Mouse (Mus musculus): Measurements from ENCODE around the gene Dync1h1.
"Not testable (repeated sequence)": the region's sequence is repeated elsewhere in the genome, so short reads cannot be mapped to it uniquely, and the experiment has no call there.

Dync1h1 gene

DNA sequence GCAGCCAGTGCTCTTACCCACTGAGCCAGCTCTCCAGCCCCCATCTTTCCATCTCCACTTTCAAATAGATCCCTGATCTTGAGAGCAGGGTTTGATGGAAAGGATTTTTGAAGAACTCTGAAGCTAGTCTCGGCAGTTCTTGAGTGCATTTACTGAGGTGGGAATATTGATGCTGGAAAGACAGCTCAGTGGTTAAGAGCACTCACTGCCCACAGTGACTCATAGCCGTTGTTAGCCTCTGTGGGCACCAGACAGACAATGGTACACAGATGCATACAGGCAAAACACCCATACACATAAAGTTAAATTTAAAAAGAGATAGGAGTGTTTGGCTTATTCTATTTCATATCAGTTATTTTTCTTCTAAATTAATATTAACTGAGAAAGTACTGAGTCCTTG is 5.4 kb downstream of the Dync1h1 start:
- DNase-seq (ENCODE audit: low spot score): no peak

GRCm38 (mm10) chr12:110608460-110609152 is 7.4 kb downstream of the Dync1h1 start:
- peak; percentile 17 for DNase-seq (ENCODE audit: low spot score)

- DNase-seq (ENCODE audit: low spot score): no peak
These were observed 7.9 kb downstream of the Dync1h1 start for GRCm38 (mm10) chr12:110609153-110609497.

- DNase-seq (ENCODE audit: low spot score): no peak
These were observed 9.5 kb downstream of the Dync1h1 start for GRCm38 (mm10) chr12:110610713-110611112.

DNA sequence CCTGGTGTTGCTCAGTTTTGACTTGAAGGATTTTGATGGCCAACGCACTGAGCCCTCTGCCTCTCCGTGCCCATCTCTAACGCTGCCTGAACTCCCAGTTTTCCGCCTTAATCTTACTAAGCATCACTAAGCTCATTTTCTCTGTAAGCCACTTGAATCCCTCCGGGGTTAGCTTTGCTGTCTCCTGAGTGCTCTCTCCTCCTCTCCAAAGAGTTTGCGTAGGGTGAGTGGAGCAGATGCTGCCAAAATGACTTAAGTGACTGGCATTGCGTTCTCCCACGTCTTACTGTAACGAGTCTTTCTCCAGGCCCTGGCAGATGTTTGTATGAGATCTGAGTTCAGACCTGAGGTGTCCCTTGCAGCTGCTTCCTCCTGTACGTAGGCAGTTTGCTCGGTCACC is 28.8 kb downstream of the Dync1h1 start:
- no peak for DNase-seq (ENCODE audit: low spot score)

DNA sequence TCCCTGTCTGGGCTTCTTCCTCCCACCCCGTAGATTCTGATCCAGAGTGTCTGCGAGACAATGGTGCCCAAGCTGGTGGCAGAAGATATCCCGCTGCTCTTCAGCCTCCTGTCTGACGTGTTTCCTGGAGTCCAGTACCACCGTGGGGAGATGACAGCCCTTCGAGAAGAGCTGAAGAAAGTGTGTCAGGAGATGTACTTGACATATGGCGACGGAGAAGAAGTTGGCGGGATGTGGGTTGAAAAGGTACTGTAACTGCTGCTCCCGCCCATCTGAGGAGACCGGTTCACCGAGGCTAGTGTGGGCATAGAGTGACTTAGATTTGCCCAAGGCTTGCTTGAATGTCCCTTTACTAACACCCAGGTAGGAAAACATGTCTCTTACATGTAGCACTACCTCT is 35.0 kb downstream of the Dync1h1 start:
- no peak for DNase-seq (ENCODE audit: low spot score)

DNA sequence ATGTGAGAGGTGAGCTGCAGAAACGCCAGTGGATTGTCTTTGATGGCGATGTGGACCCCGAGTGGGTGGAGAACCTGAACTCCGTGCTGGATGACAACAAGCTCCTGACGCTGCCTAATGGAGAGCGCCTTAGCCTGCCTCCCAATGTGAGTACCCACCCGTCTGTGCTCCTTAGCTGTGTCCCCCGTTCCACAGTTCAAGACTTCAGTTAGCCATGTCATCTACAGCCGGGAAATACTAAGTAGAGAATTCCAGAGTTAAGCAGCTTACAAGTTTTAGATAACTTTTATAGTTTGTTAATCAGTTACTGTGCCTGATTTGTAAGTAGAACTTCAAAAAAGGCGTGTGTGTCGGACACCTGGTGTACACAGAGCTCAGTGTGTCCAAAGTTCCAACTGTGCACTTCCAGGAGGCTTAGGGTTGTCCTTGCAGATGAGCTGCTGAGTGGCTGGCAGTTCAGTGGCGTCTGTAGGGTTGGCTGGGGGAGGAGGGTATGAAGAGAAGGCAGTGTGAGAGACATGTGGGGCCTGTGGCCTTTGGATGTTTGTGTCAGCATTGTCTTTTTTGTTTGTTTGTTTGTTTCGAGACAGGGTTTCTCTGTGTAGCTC is 36.4 kb downstream of the Dync1h1 start:
- DNase-seq (ENCODE audit: low spot score): no peak

DNA sequence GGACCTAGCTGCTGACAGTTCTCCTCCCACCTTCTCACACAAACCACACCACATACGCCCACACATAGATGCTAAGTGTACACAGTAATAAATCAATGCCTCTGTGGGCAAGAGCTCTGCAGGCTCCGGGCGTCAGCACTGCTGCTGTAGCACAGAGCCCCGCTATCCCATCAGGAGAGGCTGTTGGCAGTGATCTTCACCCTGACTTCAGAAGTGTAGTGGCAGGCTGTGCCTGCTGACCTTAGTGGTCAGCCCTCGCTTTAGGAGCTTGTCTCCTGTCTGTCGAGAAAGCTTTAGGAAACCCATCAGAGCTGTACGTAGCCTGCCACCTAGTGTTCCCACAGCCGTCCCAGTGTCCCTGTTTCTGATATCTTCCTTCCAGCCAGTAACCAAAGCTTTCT is 49.0 kb downstream of the Dync1h1 start:
- no peak for DNase-seq (ENCODE audit: low spot score)

DNA sequence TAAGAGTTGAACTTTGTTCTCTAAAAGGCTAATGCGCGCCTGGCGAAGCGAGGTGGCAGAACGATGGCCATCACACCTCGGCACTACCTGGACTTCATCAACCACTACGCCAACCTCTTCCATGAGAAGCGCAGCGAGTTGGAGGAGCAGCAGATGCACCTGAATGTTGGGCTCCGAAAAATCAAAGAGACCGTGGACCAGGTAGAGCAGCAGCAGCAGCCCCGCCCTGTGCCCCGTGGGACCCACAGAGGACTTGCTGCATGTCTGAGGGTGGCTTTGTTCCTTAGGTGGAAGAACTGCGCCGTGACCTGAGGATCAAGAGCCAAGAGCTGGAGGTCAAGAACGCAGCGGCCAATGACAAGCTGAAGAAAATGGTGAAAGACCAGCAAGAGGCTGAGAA is 50.2 kb downstream of the Dync1h1 start:
- DNase-seq (ENCODE audit: low spot score): no peak

DNA sequence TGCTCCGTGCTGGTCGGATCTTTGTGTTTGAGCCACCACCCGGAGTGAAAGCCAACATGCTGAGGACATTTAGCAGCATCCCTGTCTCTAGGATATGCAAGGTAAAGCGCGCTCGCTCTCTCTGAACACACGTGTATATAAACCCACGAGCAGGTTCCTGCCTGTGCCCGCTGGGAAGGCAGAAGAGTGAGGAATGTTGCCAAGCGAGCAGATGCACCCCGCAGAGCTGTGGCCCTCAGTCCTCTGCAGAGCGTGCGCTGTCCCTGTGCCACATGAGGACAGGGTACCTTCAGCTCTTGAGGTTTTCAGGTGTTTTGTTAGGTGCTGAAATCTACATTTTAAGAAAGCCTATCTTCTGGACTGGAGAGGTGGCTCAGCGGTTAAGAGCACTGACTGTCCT is 60.5 kb downstream of the Dync1h1 start:
- DNase-seq (ENCODE audit: low spot score): no peak

GRCm38 (mm10) chr12:110667466-110668077 is 66.3 kb downstream of the Dync1h1 start:
- DNase-seq (ENCODE audit: low spot score): no peak

GRCm38 (mm10) chr12:110674243-110674642 is 73.0 kb downstream of the Dync1h1 start:
- peak; percentile 33 for DNase-seq (ENCODE audit: low spot score)

- DNase-seq (ENCODE audit: low spot score): no peak
These were observed 79.9 kb downstream of the Dync1h1 start for GRCm38 (mm10) chr12:110681191-110681590.

GRCm38 (mm10) chr12:110681878-110682277 is 80.6 kb downstream of the Dync1h1 start:
- no peak for DNase-seq (ENCODE audit: low spot score)

DNA sequence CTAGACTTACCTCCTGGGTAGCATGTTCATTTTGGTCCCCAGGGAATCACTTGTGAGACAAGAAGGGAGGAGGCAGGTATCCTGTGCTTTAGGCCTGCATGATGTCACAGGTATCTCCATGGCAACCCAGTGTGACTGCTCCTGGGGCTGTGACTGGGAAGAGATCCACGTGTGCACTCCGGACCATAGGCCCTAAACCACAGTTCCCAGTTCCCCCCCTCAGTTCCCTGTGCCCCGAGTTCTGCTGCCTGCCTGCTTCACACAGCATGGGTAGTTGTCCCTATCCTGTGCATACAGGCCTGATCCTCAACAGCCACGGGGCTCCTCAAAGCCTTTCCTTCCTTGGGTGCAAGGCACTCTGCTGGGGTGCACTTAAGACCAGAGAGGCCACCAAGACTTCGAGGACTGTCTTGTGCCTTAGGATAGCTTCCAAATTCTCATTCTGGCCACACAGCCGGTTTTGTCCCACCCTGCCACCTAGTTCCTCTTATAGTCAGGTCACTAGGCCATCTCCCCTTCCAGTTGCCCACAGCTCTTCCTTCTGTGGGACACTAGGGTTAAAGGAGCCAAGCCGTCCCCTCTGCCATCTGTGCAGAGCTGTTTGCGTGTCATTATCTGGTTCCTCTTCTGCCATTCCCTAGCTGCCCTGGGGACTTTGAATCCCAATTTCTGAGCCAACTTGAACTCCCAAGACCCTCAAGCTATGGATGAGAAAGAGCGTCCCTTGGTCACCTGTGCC is 81.5 kb downstream of the Dync1h1 start, which contains the start of gene 1700001K19Rik:
Gene 1700001K19Rik, minus strand, starts transcription at position 59 of the 739 bp plus-strand sequence.
- DNase-seq (ENCODE audit: low spot score): no peak

DNA sequence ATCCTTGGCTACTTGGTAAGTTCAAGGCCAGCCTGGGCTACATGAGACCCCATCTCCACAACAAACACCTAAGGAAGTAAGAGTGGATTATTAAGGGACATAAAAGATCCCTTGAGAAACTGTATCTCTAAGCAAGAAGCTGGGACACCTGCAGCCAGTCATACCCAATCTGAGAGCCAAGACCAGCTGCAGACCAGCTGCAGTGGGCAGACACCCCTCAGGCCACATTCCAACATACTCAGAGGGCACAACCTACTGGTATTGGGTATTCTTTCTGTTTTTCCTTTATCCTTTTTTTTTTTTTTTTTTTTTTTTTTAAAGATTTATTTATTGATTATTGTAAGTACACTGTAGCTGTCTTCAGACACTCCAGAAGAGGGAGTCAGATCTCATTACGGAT is 82.3 kb downstream of the Dync1h1 start:
- no peak for DNase-seq (ENCODE audit: low spot score)

GRCm38 (mm10) chr12:110687894-110688734 is 86.9 kb downstream of the Dync1h1 start:
- DNase-seq (ENCODE audit: low spot score): no peak

DNA sequence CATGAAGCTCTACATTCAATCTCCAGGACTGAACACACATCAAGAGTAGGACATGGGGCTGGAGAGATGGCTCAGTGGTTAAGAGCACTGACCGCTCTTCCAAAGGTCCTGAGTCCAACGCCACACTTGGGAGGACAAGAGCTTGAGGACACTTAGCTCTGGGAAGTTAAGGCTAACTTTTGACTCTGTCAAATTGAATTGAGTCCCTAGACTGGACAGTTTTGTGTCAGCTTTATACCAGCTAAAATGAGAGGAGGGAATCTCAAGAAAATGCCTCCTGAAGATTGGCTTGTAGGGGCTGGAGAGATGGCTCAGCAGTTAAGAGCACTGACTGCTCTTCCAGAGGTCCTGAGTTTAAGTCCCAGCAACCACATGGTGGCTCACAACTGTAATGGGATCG is 87.7 kb downstream of the Dync1h1 start:
- DNase-seq (ENCODE audit: low spot score): not testable (repeated sequence)

GRCm38 (mm10) chr12:110689919-110690643 is 88.8 kb downstream of the Dync1h1 start:
- no peak for DNase-seq (ENCODE audit: low spot score)

DNA sequence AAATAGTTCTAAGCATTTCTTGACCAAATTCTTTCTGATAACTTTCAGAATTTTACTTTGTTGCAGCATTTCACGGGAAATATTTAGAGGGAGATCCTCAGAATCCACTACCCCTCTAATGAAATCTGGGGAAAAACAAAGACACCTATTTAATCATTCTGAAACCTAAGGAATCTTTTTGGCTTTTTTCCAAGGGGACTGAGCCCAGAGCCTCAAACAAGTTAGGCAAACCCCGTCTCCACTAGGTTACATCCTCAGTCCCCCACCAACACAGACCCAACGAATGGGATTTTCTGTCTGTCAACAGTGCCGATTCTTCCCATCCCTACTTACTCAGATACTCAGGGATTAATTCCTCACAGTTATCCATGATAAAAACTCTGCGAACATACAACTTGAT is 92.1 kb downstream of the Dync1h1 start:
- not testable (repeated sequence) for DNase-seq (ENCODE audit: low spot score)

DNA sequence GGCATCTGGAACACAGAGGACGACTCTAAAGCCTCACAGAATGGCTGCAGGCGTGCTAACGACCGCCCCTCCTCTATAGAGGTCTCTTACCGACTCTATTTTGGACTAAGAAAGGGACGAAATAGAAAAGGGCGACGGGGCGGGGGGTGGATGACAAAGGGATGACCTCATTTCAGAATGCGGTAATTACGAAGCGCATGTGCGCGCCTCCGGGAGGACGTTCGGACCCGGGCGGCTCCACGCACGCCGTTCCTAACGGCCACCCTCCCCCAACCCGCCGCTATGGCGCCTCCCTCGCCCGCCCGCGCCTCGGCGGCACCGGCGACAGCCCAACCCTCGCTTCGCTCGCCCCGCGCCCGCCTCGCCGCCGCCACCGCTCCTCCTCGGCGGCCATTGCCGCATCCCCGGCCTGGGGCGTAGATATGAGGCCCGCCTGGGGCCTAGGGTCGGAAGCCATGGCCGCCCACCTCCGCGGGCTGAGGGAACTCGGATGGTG is 94.5 kb downstream of the Dync1h1 start:
- DNase-seq (ENCODE audit: low spot score): peak; percentile 72

All from embryo, embryonic 10 days (tissue).